Comparison of ENCODE assay signal across 1 mouse cellular context in genomic region chr1:74313049-74313692, GRCm38 (mm10).
TF ChIP-seq lines count a peak whose summit lies in the region.

No protein-coding gene starts in this region.

TF ChIP-seq in CH12.LX, 34 proteins besides CTCF, POLR2A, EP300 and RAD21 (continued from another document):
- peak; percentile 14; the same call in 1 of the 2 replicates for TF ChIP-seq JUN (IDR thresholded peaks at IDR 0.05; ENCODE audit: insufficient read depth, low read depth, low read length)
- no peak for TF ChIP-seq BHLHE40 (IDR thresholded peaks at IDR 0.05; ENCODE audit: low read depth, low read length)
- no peak for TF ChIP-seq MEF2A (IDR thresholded peaks at IDR 0.05; ENCODE audit: borderline replicate concordance, low read depth, low read length)
- TF ChIP-seq UBTF (IDR thresholded peaks at IDR 0.05; ENCODE audit: low read depth, low read length), result no peak
- TF ChIP-seq GABPA (IDR thresholded peaks at IDR 0.05; ENCODE audit: insufficient replicate concordance, low read depth, low read length), result no peak
- TF ChIP-seq POLR2AphosphoS2 (IDR thresholded peaks at IDR 0.05; ENCODE audit: low read depth, low read length), result no peak
- peak; percentile 97 for TF ChIP-seq ZC3H11A (IDR thresholded peaks at IDR 0.05; ENCODE audit: low read depth, low read length)
- no peak; the same call in 1 of the 2 replicates for TF ChIP-seq MYC (IDR thresholded peaks at IDR 0.05; ENCODE audit: low read depth, low read length)
- TF ChIP-seq SMC3 (IDR thresholded peaks at IDR 0.05; ENCODE audit: low read depth, low read length), result peak; percentile 99
- TF ChIP-seq ZNF384 (IDR thresholded peaks at IDR 0.05; ENCODE audit: low read depth, low read length), result no peak
- TF ChIP-seq TBP (conservative IDR thresholded peaks at IDR 0.05; ENCODE audit: low read depth, low read length), result no peak
- TF ChIP-seq ELF1 (IDR thresholded peaks at IDR 0.05; ENCODE audit: low read depth, low read length), result no peak
- no peak; the same call in 1 of the 2 replicates for TF ChIP-seq NELFE (IDR thresholded peaks at IDR 0.05; ENCODE audit: low read depth, low read length)
- TF ChIP-seq NRF1 (IDR thresholded peaks at IDR 0.05; ENCODE audit: low read depth, low read length), result no peak
- TF ChIP-seq MAZ (IDR thresholded peaks at IDR 0.05; ENCODE audit: low read depth, low read length), result no peak
- peak; percentile 61; the same call in 1 of the 2 replicates for TF ChIP-seq JUND (conservative IDR thresholded peaks at IDR 0.05; ENCODE audit: low read depth, low read length)
- TF ChIP-seq MAX (IDR thresholded peaks at IDR 0.05; ENCODE audit: low read length), result no peak
- TF ChIP-seq IRF4 (IDR thresholded peaks at IDR 0.05; ENCODE audit: low read depth, low read length), result peak; percentile 45; the same call in 1 of the 2 replicates
- TF ChIP-seq E2F4 (IDR thresholded peaks at IDR 0.05; ENCODE audit: insufficient replicate concordance, low read depth, low read length), result no peak
- TF ChIP-seq ZMIZ1 (IDR thresholded peaks at IDR 0.05; ENCODE audit: low read depth, low read length), result no peak
- TF ChIP-seq PAX5 (IDR thresholded peaks at IDR 0.05; ENCODE audit: low read length), result no peak
- no peak for TF ChIP-seq CHD1 (IDR thresholded peaks at IDR 0.05; ENCODE audit: low read depth, low read length)
- no peak for TF ChIP-seq CHD2 (IDR thresholded peaks at IDR 0.05; ENCODE audit: low read length)
TF ChIP-seq in CH12.LX: peak in this region for 6.
